Mouse (Mus musculus) brain, embryonic 14.5 days (tissue): ENCODE results near the gene Bace1. TPM values are rescaled to one million over a fixed set of nuclear protein-coding genes. Genes with fewer than 3 reads are reported as not detected.

ENCODE experiments used
- DNase-seq: peaks from one replicate; pipeline ENCODE4 v3.0.0-alpha.2; 2011; ENCODE audit warnings: low read depth
- CTCF ChIP-seq: fragments of 200-500 bp; IDR thresholded peaks from 2 replicates; pipeline ENCODE4 v1.5.1; 2012; ENCODE audit warnings: inconsistent platforms, mild to moderate bottlenecking, moderate library complexity, borderline replicate concordance; ENCODE audit not compliant: insufficient read depth, insufficient read length; ENCODE audit errors: extremely low read depth
- POLR2A ChIP-seq: fragments of 200-500 bp; IDR thresholded peaks from 2 replicates; pipeline ENCODE4 v1.6.1; 2012; ENCODE audit warnings: mild to moderate bottlenecking, inconsistent platforms, borderline replicate concordance; ENCODE audit not compliant: poor library complexity, insufficient read depth, insufficient read length, severe bottlenecking; ENCODE audit errors: extremely low read depth
- polyA plus RNA-seq: library from polyadenylated mRNA; depleted of rRNA; stranded (reverse); fragments of >200 nt; gene quantifications from 2 replicates; pipeline ENCODE4 v1.2.3, GENCODE M21; 2012

Gene Bace1
- polyA plus RNA-seq, 1 experiment = 52.9 TPM

DNA sequence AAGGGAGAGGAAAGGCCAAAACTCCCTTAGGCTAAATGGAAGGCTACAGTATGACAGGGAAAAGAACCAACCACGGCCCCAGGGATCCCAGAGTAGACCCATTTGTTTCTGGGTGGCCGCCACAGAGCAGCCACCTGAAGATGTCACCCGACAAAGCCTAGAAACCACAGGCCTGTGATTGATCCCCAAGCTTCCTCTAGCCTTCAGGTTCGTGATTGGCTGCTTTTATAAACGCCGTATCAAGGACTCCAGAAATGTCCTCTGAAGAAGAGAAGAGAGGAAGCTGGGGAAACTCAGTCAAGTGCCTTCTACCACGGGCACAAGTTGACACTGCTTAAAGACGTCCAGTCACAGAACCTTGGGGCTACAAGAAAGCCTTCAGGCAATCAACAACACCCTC is 30.6 kb upstream of the Bace1 start:
- no peak for TF ChIP-seq POLR2A
- DNase-seq = no peak

- DNase-seq = peak; percentile 20
- TF ChIP-seq POLR2A (no peak), CTCF (no peak)
Observed at GRCm38 (mm10) chr9:45811946-45812345, 26.4 kb upstream of the Bace1 start.

DNA sequence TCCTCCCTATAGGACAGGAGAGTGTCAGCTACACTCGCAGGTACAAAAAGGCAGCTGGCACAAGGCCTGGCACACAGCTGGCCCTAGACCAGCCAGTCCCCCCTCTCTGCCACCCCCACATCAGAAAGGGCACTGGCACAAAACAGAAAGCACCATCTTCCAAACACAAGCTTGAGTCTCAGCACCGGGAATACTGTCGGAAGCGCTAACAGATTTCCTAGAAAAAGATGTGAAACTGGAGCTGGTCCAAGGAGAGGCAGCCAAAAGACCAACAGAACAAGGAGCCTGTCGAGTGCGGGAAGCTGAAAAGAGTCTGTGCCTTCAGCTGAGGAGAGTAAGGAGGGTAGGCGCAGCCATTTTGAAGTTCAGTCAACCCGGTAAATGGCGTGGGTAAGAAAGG is 23.3 kb upstream of the Bace1 start:
- peak; percentile 87 for DNase-seq
- TF ChIP-seq CTCF (no peak), POLR2A (no peak)

DNA sequence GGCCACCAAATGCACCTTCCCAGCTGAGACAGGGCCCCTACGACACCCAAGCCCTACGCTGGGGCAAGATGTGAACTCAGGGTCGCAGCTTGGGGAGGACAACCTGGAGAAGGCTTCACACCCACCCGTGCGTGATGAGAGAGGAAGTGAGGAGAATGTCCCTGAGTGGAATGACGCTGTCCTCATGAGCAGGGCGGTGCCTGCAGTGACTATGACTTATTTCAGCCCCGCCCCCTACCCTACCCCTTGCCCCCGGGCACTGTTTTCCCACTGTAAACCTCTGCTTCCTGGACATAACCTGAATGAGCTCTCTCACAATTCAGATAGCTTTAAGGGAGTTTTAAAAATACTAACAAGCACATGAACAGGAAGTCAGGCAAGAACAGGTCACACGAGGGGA is 22.9 kb upstream of the Bace1 start:
- no peak for TF ChIP-seq POLR2A

GRCm38 (mm10) chr9:45818406-45819011 is 19.9 kb upstream of the Bace1 start:
- TF ChIP-seq POLR2A = no peak
- TF ChIP-seq CTCF = no peak

More for the DNA sequence above, 22.9 kb upstream of the Bace1 start:
- no peak for DNase-seq

GRCm38 (mm10) chr9:45827663-45828290 is 10.6 kb upstream of the Bace1 start:
- TF ChIP-seq CTCF = no peak
- no peak for TF ChIP-seq POLR2A
- DNase-seq = peak; percentile 50

More at GRCm38 (mm10) chr9:45818406-45819011, 19.9 kb upstream of the Bace1 start:
- DNase-seq = no peak

- TF ChIP-seq POLR2A (peak; percentile 27; the same call in 1 of the 2 replicates), CTCF (no peak)
- DNase-seq = peak; percentile 97
Observed at GRCm38 (mm10) chr9:45828291-45828963, 10.0 kb upstream of the Bace1 start, which contains the start of gene Cep164. Cep164 (minus strand) TSS chr9:45828691.

GRCm38 (mm10) chr9:45829107-45829506 is 9.3 kb upstream of the Bace1 start:
- TF ChIP-seq POLR2A (no peak), CTCF (peak; percentile 78)

DNA sequence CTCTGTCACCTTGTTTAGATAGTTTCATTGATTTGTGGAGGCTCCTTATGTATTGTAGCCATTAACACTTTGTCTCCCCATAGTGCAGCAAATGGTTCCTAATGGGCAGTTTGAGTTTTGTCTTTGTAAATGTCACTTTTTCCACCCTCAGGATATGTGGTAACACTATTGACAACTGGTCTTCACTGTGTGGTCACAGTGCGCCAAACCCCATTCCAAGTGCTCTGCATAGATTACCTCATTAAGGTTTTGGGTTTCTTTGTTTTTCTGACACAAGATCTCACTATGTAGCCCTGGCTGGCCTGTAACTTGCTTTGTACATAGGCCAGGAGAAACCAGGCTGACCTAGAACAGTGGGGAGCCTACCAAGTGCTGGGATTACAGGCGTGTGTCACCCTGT is 5.5 kb upstream of the Bace1 start:
- TF ChIP-seq POLR2A (no peak), CTCF (no peak)
- DNase-seq = no peak

More at GRCm38 (mm10) chr9:45829107-45829506, 9.3 kb upstream of the Bace1 start:
- peak; percentile 97 for DNase-seq

- no peak for DNase-seq
- TF ChIP-seq POLR2A (no peak), CTCF (no peak)
Observed at GRCm38 (mm10) chr9:45833461-45833860, 4.9 kb upstream of the Bace1 start.

- TF ChIP-seq POLR2A (no peak), CTCF (no peak)
Observed at GRCm38 (mm10) chr9:45838069-45838433, 329 bp upstream of the Bace1 start.

DNA sequence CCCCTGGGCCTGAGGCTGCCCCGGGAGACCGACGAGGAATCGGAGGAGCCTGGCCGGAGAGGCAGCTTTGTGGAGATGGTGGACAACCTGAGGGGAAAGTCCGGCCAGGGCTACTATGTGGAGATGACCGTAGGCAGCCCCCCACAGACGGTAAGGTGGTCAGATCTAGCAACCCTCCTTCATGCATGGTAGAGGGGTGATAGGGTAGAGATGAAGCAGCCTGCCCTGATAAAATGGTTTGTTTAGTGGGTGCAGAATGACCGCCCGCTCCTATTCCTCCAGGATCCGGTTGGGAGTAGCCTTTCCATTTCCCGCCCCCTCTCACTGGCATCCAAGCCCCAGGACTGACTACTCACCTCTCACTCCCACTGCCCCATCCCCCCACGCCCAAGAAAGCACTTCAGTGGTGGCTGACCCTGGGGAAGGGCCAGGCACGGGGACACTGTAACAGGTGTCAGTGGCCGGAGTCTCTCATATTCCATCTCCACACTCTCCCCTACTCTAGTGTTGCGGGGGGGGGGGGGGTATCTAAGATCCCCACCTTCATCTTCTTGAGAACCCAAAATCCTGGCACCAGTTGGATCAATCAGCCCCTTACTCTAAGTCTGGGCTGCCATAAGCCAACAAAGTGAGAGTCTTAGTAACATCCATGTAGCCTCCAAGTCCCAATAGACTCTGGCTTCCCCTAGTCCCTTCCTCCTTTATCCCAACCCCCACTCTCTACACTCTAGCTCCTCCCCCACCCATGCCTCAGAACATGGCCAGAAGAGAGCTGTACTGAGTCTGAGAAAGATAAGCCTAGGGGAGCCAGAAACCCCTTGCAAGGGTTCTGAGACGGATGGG is 980 bp downstream of the Bace1 start:
- no peak for TF ChIP-seq POLR2A
- TF ChIP-seq CTCF = no peak
- peak; percentile 14 for DNase-seq

More at GRCm38 (mm10) chr9:45838069-45838433, 329 bp upstream of the Bace1 start:
- DNase-seq = no peak

DNA sequence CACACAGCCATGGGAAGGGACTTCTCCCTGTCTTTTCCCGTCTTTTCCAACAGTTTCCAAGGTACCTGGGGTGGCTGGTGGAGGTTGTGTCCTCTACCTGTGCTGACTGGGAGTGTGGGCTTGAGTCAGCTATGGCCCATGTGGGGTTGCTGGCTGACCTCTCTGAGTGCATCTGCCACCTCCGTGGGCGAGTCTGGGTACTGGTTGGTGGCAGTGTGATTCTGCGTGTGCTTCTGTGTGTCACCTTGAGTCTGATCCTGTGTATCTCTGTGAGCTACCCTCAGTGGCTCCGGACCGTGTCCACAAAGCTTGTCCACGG is 1.6 kb downstream of the Bace1 start:
- DNase-seq = no peak
- no peak for TF ChIP-seq POLR2A
- TF ChIP-seq CTCF = no peak
